Mouse (Mus musculus): ENCODE data around the gene Espl1. TPM values are rescaled to one million over a fixed set of nuclear protein-coding genes. Genes with fewer than 3 reads are reported as not detected.
"Not testable (repeated sequence)": the region's sequence is repeated elsewhere in the genome, so short reads cannot be mapped to it uniquely, and the experiment has no call there.

Espl1 gene
- polyA plus RNA-seq, 2 experiments from 2014 or later, result 1.5 to 6.7 TPM

DNA sequence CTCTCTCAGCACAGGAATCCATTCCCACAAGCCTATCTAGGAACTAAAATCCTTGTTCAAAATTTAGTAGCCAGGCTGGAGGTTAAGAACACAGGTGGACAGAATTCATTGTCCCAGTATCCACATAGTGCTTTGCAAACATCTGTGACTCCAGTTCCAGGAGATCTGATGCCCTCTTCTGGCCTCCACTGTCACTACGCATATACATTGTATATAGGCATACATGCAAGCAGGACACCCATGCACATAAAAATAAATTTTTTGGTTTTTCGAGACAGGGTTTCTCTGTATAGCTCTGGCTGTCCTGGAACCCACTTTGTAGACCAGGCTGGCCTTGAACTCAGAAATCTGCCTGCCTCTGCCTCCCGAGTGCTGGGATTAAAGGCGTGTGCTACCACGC, 39.9 kb downstream of the Espl1 start:
- ATAC-seq, result not testable (repeated sequence)

DNA sequence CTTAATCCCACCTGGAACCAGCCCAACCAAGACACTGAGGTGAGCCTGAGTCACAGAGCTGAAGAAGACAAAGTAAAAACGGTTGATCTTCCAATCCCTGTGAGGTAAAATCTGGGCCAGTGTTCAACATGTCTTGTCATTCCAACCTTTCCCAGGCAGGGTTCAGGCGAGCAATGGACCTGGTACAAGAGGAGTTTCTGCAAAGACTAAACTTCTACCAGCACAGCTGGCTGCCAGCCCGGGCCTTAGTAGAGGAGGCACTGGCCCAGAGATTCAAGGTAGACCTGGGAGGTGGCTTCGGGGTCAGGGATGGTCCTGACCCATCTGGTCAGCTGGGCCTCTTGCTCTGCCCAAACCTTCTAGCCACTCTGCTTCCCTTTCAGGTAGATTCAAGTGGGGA, 40.9 kb downstream of the Espl1 start:
- ATAC-seq, result no peak

- no peak for ATAC-seq
These were observed 43.5 kb downstream of the Espl1 start for GRCm38 (mm10) chr15:102339612-102340011.

- ATAC-seq, result peak; percentile 73
These were observed 45.5 kb downstream of the Espl1 start for GRCm38 (mm10) chr15:102341580-102341979.

DNA sequence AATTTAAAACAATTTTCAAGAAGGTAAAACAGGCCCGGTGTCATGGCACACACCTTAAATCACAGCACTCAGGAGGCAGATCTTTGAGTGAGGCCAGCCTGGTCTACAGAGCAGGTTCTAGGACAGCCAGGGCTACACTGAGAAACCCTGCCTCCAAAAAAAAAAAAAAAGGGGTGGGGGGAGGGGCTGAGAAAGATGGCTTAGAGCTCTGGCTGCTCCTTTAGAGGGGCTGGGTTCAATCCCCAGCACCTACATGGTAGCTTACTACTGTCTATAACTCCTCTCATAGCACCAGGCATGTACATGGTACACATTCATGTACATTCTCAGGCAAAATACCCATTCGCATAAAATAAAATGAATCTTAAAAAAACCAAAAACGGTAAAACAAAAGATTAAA, 48.4 kb downstream of the Espl1 start:
- no peak for ATAC-seq

DNA sequence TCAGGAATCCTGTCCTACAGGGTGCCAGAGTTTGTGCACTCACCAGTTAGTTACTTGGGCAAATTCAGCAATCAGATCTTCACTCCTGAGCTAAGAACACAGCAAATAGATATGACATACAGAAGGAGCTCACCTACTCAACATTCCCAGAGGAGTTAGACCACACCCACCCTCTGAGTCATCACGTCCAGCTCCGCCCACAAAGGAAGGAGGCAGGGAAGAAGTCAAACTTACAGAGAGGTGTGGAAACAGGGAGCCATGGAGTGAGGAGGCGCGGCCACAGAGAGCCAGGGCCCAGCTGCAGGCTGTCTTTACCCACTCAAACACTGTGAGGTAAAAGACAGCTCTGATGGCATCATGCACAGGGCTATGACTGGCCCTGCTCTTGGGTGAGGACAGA, 50.4 kb downstream of the Espl1 start:
- no peak for ATAC-seq

GRCm38 (mm10) chr15:102350138-102350941, 54.3 kb downstream of the Espl1 start, which contains the start of gene Aaas:
Aaas (minus strand) TSS chr15:102350771.
- peak; percentile 96 for ATAC-seq

DNA sequence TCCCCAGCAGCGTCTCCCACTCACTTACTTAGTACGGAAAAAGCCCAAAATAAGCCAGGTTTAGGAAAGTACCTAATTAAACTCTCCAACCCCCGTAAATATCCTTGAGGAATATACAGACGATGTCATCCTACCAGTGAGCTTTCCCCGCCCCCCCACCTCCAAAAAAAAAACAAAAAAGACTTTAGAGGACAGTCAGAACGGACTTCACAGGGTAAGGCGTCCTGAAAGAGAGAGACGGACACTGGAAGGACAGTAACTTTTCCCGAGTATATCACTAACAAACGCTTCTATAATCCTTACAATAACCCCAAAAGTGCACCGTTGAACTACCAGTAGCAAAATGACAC, 54.9 kb downstream of the Espl1 start:
- peak; percentile 7 for ATAC-seq

DNA sequence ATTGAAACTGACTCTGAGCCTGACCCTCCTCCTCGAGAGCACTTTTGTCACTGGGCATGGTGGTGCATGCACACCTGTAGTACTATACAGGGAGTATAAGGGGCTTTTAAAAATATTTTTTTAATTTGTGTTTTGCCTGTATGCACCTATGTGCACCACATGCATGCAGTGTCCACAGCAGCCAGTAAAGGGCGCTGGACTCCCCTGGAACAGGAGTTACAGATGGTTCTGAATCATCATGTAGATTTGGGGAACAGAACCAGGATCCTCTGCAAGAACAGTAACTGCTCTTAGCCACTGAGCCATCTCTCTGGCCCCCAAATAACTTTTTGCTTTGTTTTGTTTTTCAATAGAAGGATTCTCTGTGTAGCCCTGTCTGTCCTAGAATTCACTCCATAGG, 56.1 kb downstream of the Espl1 start:
- no peak for ATAC-seq

GRCm38 (mm10) chr15:102353986-102354385, 57.9 kb downstream of the Espl1 start:
- ATAC-seq, result no peak

DNA sequence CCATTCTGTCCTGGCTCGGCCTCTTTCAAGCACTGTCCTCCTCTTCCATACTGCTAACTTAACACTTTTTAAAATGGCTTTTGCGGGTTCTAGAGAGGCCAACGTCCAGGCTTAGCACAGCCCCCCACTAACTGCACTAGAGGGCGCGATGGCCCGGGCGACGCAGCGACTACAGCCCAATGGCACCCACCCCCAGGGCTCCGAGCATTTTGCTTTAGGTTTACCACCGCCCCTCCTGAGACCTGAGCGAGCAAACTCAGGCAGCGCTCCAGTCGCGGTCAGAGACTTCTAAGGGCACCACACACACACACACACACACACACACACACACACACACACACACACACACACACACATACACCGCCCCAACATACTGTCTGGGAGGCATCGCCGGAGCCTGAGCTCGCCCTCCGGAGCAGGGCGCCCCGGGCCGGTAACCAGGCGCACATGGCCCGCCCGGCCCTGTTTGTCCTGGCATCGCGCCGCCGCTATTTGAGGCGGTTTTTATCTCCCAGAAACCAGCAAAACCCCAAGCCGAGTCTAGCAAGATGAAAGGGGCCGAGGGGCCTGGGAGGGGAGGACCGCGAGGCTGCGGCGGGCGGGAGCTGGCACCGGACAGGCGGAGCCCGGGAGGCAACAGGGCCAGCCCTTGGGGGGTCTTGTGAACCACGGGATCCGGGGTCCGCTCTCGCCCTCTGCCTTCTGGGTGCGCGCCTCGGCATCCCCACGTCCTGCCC, 59.2 kb downstream of the Espl1 start:
- no peak for ATAC-seq

GRCm38 (mm10) chr15:102355871-102356441, 59.9 kb downstream of the Espl1 start:
- ATAC-seq, result no peak

- ATAC-seq, result no peak
These were observed 60.6 kb downstream of the Espl1 start for GRCm38 (mm10) chr15:102356501-102357325.

GRCm38 (mm10) chr15:102358126-102358525, 62.1 kb downstream of the Espl1 start:
- ATAC-seq, result no peak

- ATAC-seq, result no peak
These were observed 62.8 kb downstream of the Espl1 start for GRCm38 (mm10) chr15:102358834-102359233.

- ATAC-seq, result no peak
These were observed 66.6 kb downstream of the Espl1 start for GRCm38 (mm10) chr15:102362648-102363047.

DNA sequence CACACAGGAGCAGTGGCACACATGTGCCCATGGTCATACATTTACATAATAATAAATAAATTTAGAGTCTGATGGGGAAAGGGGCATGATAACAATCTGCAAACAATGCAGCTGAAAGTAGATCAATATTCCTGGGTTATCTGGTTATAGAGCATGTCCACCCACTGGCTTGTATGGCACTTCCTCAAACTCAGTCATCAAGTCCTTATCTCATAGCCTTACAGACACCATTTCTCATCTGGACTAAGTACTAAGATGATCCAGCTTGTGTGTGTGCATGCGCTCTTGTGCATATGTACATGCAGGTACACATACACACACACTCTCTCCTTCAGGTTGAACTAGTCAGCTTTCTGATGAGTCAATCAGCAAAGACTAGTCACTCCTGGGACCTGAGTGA, 68.6 kb downstream of the Espl1 start:
- ATAC-seq, result no peak

GRCm38 (mm10) chr15:102366238-102366637, 70.2 kb downstream of the Espl1 start:
- no peak for ATAC-seq

DNA sequence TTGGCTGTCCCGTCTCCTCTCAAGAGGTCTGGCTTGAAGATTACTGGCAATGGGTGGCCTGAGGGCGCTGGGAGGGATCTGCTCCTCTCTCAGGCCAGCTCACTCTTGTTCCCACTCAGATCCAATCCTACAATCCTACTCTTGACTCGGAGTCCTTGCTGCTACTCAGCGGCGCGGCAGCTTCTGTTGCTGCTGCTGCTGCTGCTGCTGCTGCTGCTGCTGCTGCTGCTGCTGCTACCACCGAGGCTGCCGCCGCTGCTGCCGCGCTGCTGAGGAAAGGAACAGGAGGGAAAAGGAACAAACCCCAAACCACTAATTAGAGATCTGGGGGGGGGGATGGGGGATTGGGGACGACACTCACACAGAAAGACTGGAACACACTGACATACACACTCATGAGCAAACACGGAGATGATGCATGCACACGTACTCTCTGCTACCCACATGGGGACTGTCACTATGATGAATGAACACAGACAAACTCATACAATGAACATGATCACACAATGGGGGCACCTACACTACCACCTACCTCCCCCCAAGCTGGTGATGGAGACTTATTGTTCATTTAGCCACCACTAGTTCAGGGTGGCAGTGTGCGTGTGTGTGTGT, 70.8 kb downstream of the Espl1 start, which contains the start of gene Sp7:
Gene Sp7, minus strand, starts transcription at position 450 of the 612 bp plus-strand sequence.
- no peak for ATAC-seq

DNA sequence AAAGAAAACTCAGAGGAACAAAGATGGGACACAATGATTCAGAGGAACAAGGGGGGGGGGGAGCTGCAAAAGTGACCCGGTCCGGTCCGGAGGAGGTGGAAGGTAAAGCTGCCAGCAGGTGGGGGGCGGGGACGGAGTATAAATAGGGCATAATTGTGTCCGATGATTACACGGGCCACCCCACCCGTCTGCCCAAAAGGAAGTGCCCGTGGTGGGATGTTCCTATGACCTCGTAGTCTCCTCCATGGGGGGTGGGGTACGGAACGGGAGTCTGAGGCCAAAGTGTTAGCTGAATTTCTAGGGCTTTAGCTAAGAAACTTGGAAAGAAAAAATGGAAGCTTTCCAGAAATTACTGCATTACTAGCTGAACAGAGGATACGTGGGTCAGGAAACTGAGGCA, 73.9 kb downstream of the Espl1 start:
- ATAC-seq, result no peak

DNA sequence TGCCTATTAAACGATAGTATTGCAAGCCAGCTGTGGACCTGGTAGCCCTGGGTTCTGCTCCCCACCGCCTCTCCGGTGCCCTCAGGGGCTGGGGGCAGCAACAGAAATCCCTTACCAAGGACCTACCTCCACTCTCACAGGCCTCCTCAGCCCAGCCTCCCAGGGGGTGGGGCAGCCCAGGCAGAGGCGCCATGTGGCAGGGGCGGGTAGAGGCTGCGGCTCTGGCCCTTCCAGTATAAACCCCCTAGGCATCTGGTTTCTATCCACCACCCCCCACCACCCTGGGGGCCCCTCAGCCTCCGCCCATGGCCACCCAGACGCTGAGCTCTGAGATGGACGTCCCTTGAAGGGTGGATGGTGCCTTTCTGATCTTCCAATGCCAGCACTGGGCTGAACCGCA, 74.7 kb downstream of the Espl1 start:
- ATAC-seq, result no peak

Measured in CD4-positive, CD25-positive, alpha-beta regulatory T cell, adult 4 months (primary cell).